Comparison of ENCODE assay signal across 36 mouse cellular contexts in the genomic region with DNA sequence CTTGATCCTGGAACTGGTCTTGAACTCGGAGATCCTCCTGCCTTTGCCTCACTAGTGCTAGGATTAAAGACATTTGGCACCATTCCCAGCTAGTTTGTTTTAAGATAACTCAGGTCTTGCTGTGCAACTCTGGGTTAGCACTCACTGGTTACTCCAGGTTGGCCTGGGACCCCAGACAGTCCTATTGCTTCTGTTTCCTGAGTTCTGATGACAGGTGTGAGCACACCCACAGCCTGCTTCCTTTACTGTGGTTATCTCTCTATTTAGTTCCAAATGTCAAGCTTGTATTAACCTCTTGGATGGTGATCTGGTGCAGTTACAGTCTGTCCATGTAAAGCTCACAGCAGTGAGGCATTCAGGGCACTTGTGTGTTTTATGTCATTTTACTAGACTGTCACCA. TPM values are rescaled to one million over a fixed set of nuclear protein-coding genes. Genes with fewer than 3 reads are reported as not detected.
"Had no signal": no experiment of that assay in that cellular context is flagged by ENCODE, and none has a peak within 500 bp of the region (broad histone marks: within the 10 kb centered on the region; RNA-seq: fewer than 3 reads in every experiment).

No protein-coding gene starts in this region.

- H3K27ac ChIP-seq: hindbrain, embryonic 13.5 days; hindbrain, embryonic 15.5 days; hindbrain, postnatal 0 days; layer of hippocampus, adult 2 months; left cerebral cortex, adult 2 months; limb, embryonic 10.5 days; limb, embryonic 12.5 days; liver, embryonic 13.5 days; liver, embryonic 15.5 days had no signal

- H3K9ac ChIP-seq: hindbrain, embryonic 13.5 days; hindbrain, embryonic 15.5 days; limb, embryonic 12.5 days; liver, embryonic 13.5 days; liver, embryonic 15.5 days had no signal

- ATAC-seq: hindbrain, postnatal 0 days; intestine, postnatal 0 days had no signal

- H3K9me3 ChIP-seq: hindbrain, embryonic 13.5 days; hindbrain, embryonic 15.5 days; limb, embryonic 10.5 days; limb, embryonic 12.5 days; liver, embryonic 13.5 days; liver, embryonic 15.5 days had no signal

- H3K4me3 ChIP-seq: hindbrain, embryonic 13.5 days; hindbrain, embryonic 15.5 days; layer of hippocampus, adult 2 months; left cerebral cortex, adult 2 months; limb, embryonic 10.5 days; limb, embryonic 12.5 days; liver, embryonic 13.5 days; liver, embryonic 15.5 days had no signal

- DNase-seq: gastrocnemius, postnatal 14 days; gastrocnemius, postnatal 36 days; heart, adult 18-20 months; heart, postnatal 14 days; heart, postnatal 36 days; kidney, adult 18-20 months; kidney, adult 8-10 months; kidney, postnatal 10 days; kidney, postnatal 25 days; kidney, postnatal 4 days; liver; liver, embryonic 13.5 days had no signal

- H3K27me3 ChIP-seq: hindbrain, embryonic 13.5 days; hindbrain, embryonic 15.5 days; limb, embryonic 12.5 days; liver, embryonic 13.5 days; liver, embryonic 15.5 days had no signal

- H3K4me1 ChIP-seq: hindbrain, embryonic 13.5 days; hindbrain, embryonic 15.5 days had no signal

- H3K36me3 ChIP-seq: hindbrain, embryonic 13.5 days; hindbrain, embryonic 15.5 days; limb, embryonic 10.5 days; limb, embryonic 12.5 days; liver, embryonic 13.5 days; liver, embryonic 15.5 days had no signal

- H3K4me2 ChIP-seq: hindbrain, embryonic 13.5 days; hindbrain, embryonic 15.5 days; limb, embryonic 12.5 days; liver, embryonic 11.5 days; liver, embryonic 13.5 days; liver, embryonic 15.5 days had no signal

RNA-seq across cellular contexts. Expression of a gene that starts 30.6 kb away (rescaled TPM):
- total RNA-seq: gastrocnemius, adult 8-10 months; gastrocnemius, postnatal 14 days; gastrocnemius, postnatal 36 days; heart, adult 18-20 months; heart, postnatal 14 days; heart, postnatal 36 days; hematopoietic stem cell, adult 5-6 weeks; hindbrain, postnatal 0 days; layer of hippocampus, adult 2 months; layer of hippocampus, postnatal 10 days; layer of hippocampus, postnatal 25 days; left cerebral cortex, adult 2 months; left cerebral cortex, postnatal 14 days; left cerebral cortex, postnatal 36 days had no signal
- polyA plus RNA-seq: frontal cortex, adult 2 months; gonadal fat pad, adult 2 months; heart, embryonic 14.5 days; hindbrain, embryonic 11.5 days; hindbrain, embryonic 13.5 days; hindbrain, embryonic 15.5 days; hindbrain, postnatal 0 days; intestine, embryonic 14.5 days; intestine, postnatal 0 days; kidney, embryonic 14.5 days; kidney, embryonic 16.5 days; limb, embryonic 10.5 days; limb, embryonic 12.5 days; limb, embryonic 14.5 days; liver, embryonic 11.5 days; liver, embryonic 13.5 days; liver, embryonic 15.5 days had no signal
